ENCODE assay signal across 11 mouse cellular contexts in genomic region chr8:114390465-114391254, GRCm38 (mm10). TPM values are rescaled to one million over a fixed set of nuclear protein-coding genes. Genes with fewer than 3 reads are reported as not detected.
DNase-seq lines count a peak whose midpoint lies in the region; TF ChIP-seq lines count a peak whose summit lies in the region.
"Had no signal": no experiment of that assay in that cellular context is flagged by ENCODE, and none has a peak within 500 bp of the region (broad histone marks: within the 10 kb centered on the region; RNA-seq: fewer than 3 reads in every experiment).

No protein-coding gene starts in this region.

- DNase-seq in kidney, adult 9 months, result peak; percentile 6
- DNase-seq in kidney, postnatal 4 days, result no peak
- DNase-seq in 416B (ENCODE audit: low read depth), result peak; percentile 66
- peak; percentile 6 for DNase-seq in CH12.LX (ENCODE audit: extremely low read depth)
- peak; percentile 16 for DNase-seq in embryo, embryonic 11 days
- DNase-seq in yolk sac, embryonic 10.5 days (ENCODE audit: low spot score), result no peak
- DNase-seq in urinary bladder, adult 18-20 months (ENCODE audit: low spot score in 2 of 2), result no peak

- H3K27me3 ChIP-seq in CH12.LX (replicated peaks), result no peaks in the 10 kb centered on the region

- no peak overlapping the region for H3K4me3 ChIP-seq in CH12.LX (replicated peaks in 1 of 3; ENCODE audit: low read depth in 2 of 3, low read length in 2 of 3, poor library complexity in 1 of 3)
- H3K4me3 ChIP-seq: midbrain, embryonic 10.5 days had no signal

- TF ChIP-seq EP300 in CH12.LX (IDR thresholded peaks at IDR 0.05; ENCODE audit: low read length), result no peak

- no peaks in the 10 kb centered on the region for H3K36me3 ChIP-seq in CH12.LX (replicated peaks in 1 of 2; ENCODE audit: control insufficient read depth in 1 of 2, insufficient read depth in 1 of 2, low read length in 1 of 2)
- H3K36me3 ChIP-seq: midbrain, embryonic 10.5 days had no signal

- peak; percentile 15 to 47; a peak in 2 of 4 replicates for TF ChIP-seq CTCF in CH12.LX (conservative IDR thresholded peaks at IDR 0.05 in 1 of 2, IDR thresholded peaks at IDR 0.05 in 1 of 2; ENCODE audit: low read depth in 2 of 2, low read length in 2 of 2)

- no peaks in the 10 kb centered on the region for H3K4me1 ChIP-seq in CH12.LX (ENCODE audit: control insufficient read depth in 1 of 2, insufficient read depth in 2 of 2)
- H3K4me1 ChIP-seq: midbrain, embryonic 10.5 days had no signal

- peaks cover 9% of the 10 kb centered on the region for H3K9me3 ChIP-seq in CH12.LX (replicated peaks; ENCODE audit: low read length)
- H3K9me3 ChIP-seq: midbrain, embryonic 10.5 days had no signal

- no peak for TF ChIP-seq POLR2A in CH12.LX (IDR thresholded peaks at IDR 0.05; ENCODE audit: low read depth, low read length)

- peak; percentile 12 for TF ChIP-seq RAD21 in CH12.LX (IDR thresholded peaks at IDR 0.05; ENCODE audit: low read depth, low read length)

- dilution Hi-C loops in CH12.LX (cut with MboI; ENCODE audit: extremely low pct_ligation_motif_present, extremely low pct_unique_long_range_greater_than_20kb, low sequenced_read_pairs), result no loop called here

- H3K4me2 ChIP-seq in CH12.LX (ENCODE audit: insufficient read depth, low read depth, poor library complexity, severe bottlenecking), result no peak overlapping the region

- no peak overlapping the region for H3K9ac ChIP-seq in CH12.LX (ENCODE audit: insufficient read depth, low read depth)

- H3K79me2 ChIP-seq in CH12.LX (replicated peaks; ENCODE audit: control insufficient read depth, extremely low read depth, insufficient read depth, poor library complexity, severe bottlenecking), result no peaks in the 10 kb centered on the region

- H3K27ac ChIP-seq in CH12.LX (ENCODE audit: insufficient read depth, low read depth), result no peak overlapping the region
- H3K27ac ChIP-seq: midbrain, embryonic 10.5 days had no signal

- in situ Hi-C loops in CH12.LX (cut with MboI; ENCODE audit: low pct_ligation_motif_present, low pct_unique_long_range_greater_than_20kb, low sequenced_read_pairs), result no loop called here

TF ChIP-seq in CH12.LX, 34 proteins besides CTCF, POLR2A, EP300 and RAD21:
- TF ChIP-seq UBTF (IDR thresholded peaks at IDR 0.05; ENCODE audit: low read depth, low read length), result no peak
- no peak for TF ChIP-seq TBP (conservative IDR thresholded peaks at IDR 0.05; ENCODE audit: low read depth, low read length)
- TF ChIP-seq SMC3 (IDR thresholded peaks at IDR 0.05; ENCODE audit: low read depth, low read length), result peak; percentile 6; the same call in 1 of the 2 replicates
- no peak for TF ChIP-seq IRF4 (IDR thresholded peaks at IDR 0.05; ENCODE audit: low read depth, low read length)
- 0 out of 2 replicates have a peak, but pooled peaks have one; percentile 17 for TF ChIP-seq ZNF384 (IDR thresholded peaks at IDR 0.05; ENCODE audit: low read depth, low read length)
- TF ChIP-seq MAFK (IDR thresholded peaks at IDR 0.05; ENCODE audit: insufficient replicate concordance, low read length), result no peak
- TF ChIP-seq ZMIZ1 (IDR thresholded peaks at IDR 0.05; ENCODE audit: low read depth, low read length), result no peak

RNA-seq across cellular contexts. Expression of gene Clec3a, which starts 27.2 kb away (rescaled TPM):
- not detected in 2 replicates for total RNA-seq in CH12.LX (2012; rRNA removed)
- total RNA-seq in CH12.LX (2014; rRNA removed), result not detected in 2 replicates
- not detected in 2 replicates for polyA plus RNA-seq in CH12.LX (2012; ENCODE audit: insufficient read length, low read depth)
- total RNA-seq: adrenal gland, postnatal 36 days; heart, postnatal 10 days; left cerebral cortex, adult 18-20 months had no signal
- polyA plus RNA-seq: midbrain, embryonic 10.5 days had no signal

RNA-seq across cellular contexts. Expression of gene Wwox, which starts 48.8 kb away (rescaled TPM):
- total RNA-seq in CH12.LX (2012; rRNA removed), result 7.3 and 9.1 TPM in 2 replicates
- 7.8 and 9.3 TPM in 2 replicates for total RNA-seq in CH12.LX (2014; rRNA removed)
- polyA plus RNA-seq in CH12.LX (2012; ENCODE audit: insufficient read length, low read depth), result 11.5 and 12.6 TPM in 2 replicates

Comparison
In these comparisons a context has a peak if more than half of its experiments do, and no peak if none do; other contexts are left out.
1. DNase-seq: peak in kidney, adult 9 months (single experiment), 416B (single experiment), CH12.LX (single experiment) and embryo, embryonic 11 days (single experiment); none in kidney, postnatal 4 days (0 of 2), yolk sac, embryonic 10.5 days (single experiment) and urinary bladder, adult 18-20 months (0 of 2).